29 mouse cellular contexts compared by ENCODE assay signal in the genomic region with DNA sequence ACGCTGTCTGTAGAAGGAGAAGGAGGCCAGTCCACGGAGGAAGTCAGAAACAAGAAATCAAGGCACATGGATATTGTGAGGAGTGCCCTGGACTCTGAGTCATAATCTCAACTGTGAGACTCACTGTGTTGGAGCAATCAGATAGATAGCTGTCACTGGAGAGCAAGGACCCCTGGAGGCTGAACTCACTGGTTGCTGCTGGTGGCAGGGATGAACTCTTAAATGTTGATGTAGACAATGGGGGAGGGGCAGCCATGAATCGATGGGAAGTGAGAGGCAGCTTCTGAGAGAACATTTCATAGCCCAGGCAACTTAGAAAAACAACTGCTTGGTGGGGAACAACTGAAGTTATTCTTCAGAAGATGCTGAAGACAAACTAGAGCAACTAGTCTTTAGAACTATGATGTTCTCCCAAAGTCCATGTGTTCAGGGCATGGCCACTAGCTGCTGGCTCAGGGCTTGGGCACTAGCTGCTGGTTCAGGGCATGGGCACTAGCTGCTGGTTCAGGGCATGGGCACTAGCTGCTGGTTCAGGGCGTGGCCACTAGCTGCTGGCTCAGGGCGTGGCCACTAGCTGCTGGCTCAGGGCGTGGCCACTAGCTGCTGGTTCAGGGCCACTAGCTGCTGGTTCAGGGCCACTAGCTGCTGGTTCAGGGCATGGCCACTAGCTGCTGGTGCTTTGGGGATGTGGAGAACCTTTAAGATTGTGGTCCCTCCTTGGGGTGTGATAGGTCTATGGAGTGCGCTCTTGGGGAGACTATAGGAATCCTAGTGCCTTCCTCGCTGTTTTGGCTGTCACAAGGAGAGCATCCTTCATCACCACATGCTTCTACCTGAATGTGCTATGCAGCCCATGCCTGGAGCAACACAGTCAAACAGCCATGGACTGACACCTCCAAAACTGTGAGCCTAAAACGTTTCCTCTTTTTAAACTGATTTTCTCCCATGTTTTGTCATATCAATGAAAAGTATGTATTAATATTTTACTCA.
DNase-seq lines count a peak whose midpoint lies in the region; ATAC-seq and TF ChIP-seq lines count a peak whose summit lies in the region.
"Had no signal": no experiment of that assay in that cellular context is flagged by ENCODE, and none has a peak within 500 bp of the region (broad histone marks: within the 10 kb centered on the region; RNA-seq: fewer than 3 reads in every experiment).

No protein-coding gene starts in this region.

- H3K27ac ChIP-seq in neural tube, embryonic 11.5 days (ENCODE audit: low read depth, low read length) = no peak overlapping the region
- H3K27ac ChIP-seq in neural tube, embryonic 15.5 days (replicated peaks) = no peak overlapping the region
- no peak overlapping the region for H3K27ac ChIP-seq in intestine, postnatal 0 days (ENCODE audit: low read depth, low read length)
- H3K27ac ChIP-seq: forebrain, embryonic 10.5 days; forebrain, embryonic 15.5 days; heart, embryonic 13.5 days; hindbrain, embryonic 10.5 days; layer of hippocampus, adult 2 months; lung, embryonic 15.5 days; midbrain, embryonic 15.5 days had no signal

- H3K4me1 ChIP-seq in neural tube, embryonic 11.5 days (ENCODE audit: control insufficient read depth, insufficient read depth, low read length) = peaks cover 6% of the 10 kb centered on the region
- peaks cover 8% of the 10 kb centered on the region for H3K4me1 ChIP-seq in neural tube, embryonic 15.5 days
- no peaks in the 10 kb centered on the region for H3K4me1 ChIP-seq in intestine, postnatal 0 days (replicated peaks; ENCODE audit: control insufficient read depth, insufficient read depth, low read length)
- H3K4me1 ChIP-seq: heart, embryonic 13.5 days; lung, embryonic 15.5 days; megakaryocyte, embryonic 14.5 days had no signal

- H3K9ac ChIP-seq in neural tube, embryonic 11.5 days (ENCODE audit: low read length) = no peak overlapping the region
- H3K9ac ChIP-seq in neural tube, embryonic 15.5 days (replicated peaks) = no peak overlapping the region
- H3K9ac ChIP-seq in intestine, postnatal 0 days (ENCODE audit: low read depth, low read length) = no peak overlapping the region
- H3K9ac ChIP-seq: forebrain, embryonic 15.5 days; heart, embryonic 13.5 days; lung, embryonic 15.5 days; midbrain, embryonic 15.5 days had no signal

- WGBS in neural tube, embryonic 11.5 days = 90% methylated on average over 9 of the region's 9 CpGs
- 85% methylated on average over 9 of the region's 9 CpGs for WGBS in neural tube, embryonic 15.5 days
- WGBS in intestine, postnatal 0 days = 79% methylated on average over 9 of the region's 9 CpGs

- TF ChIP-seq CTCF in intestine, postnatal 0 days (IDR thresholded peaks at IDR 0.05; ENCODE audit: low read depth) = no peak

- H3K9me3 ChIP-seq in neural tube, embryonic 11.5 days (ENCODE audit: control insufficient read depth, low read length) = no peaks in the 10 kb centered on the region
- no peaks in the 10 kb centered on the region for H3K9me3 ChIP-seq in neural tube, embryonic 15.5 days (replicated peaks)
- no peaks in the 10 kb centered on the region for H3K9me3 ChIP-seq in intestine, postnatal 0 days (ENCODE audit: control insufficient read depth)
- H3K9me3 ChIP-seq: forebrain, embryonic 15.5 days; heart, embryonic 13.5 days; lung, embryonic 15.5 days; midbrain, embryonic 15.5 days had no signal

- ATAC-seq in neural tube, embryonic 11.5 days (ENCODE audit: insufficient read depth, low FRiP score, low TSS enrichment) = no peak
- ATAC-seq in neural tube, embryonic 15.5 days (ENCODE audit: low FRiP score) = no peak
- ATAC-seq in common myeloid progenitor, adult 5-6 weeks (replicated peaks; ENCODE audit: low read depth, poor library complexity, severe bottlenecking) = peak; percentile 18; the same call in 1 of the 2 replicates
- peak; percentile 61 for ATAC-seq in erythroid progenitor cell, adult 5-6 weeks (replicated peaks; ENCODE audit: low FRiP score, poor library complexity, severe bottlenecking)
- no peak for ATAC-seq in intestine, postnatal 0 days
- ATAC-seq: activated CD4-positive, CD25-positive, alpha-beta regulatory T cell, adult 4 months; forebrain, embryonic 15.5 days; hindbrain, embryonic 16.5 days; midbrain, embryonic 15.5 days had no signal

- no peaks in the 10 kb centered on the region for H3K27me3 ChIP-seq in neural tube, embryonic 11.5 days (ENCODE audit: control insufficient read depth, insufficient read depth, low read length)
- no peaks in the 10 kb centered on the region for H3K27me3 ChIP-seq in neural tube, embryonic 15.5 days (replicated peaks)
- H3K27me3 ChIP-seq in intestine, postnatal 0 days (replicated peaks; ENCODE audit: control insufficient read depth, insufficient read depth, low read length) = no peaks in the 10 kb centered on the region
- H3K27me3 ChIP-seq: CH12.LX; forebrain, embryonic 15.5 days; heart, embryonic 13.5 days; lung, embryonic 15.5 days; midbrain, embryonic 15.5 days had no signal

- no peak overlapping the region for H3K4me3 ChIP-seq in neural tube, embryonic 11.5 days (ENCODE audit: low read depth, low read length)
- no peak overlapping the region for H3K4me3 ChIP-seq in neural tube, embryonic 15.5 days (replicated peaks)
- no peak overlapping the region for H3K4me3 ChIP-seq in intestine, postnatal 0 days (ENCODE audit: low read depth, low read length)
- H3K4me3 ChIP-seq: forebrain, embryonic 10.5 days; forebrain, embryonic 15.5 days; heart, embryonic 13.5 days; hindbrain, embryonic 10.5 days; layer of hippocampus, adult 2 months; lung, embryonic 15.5 days; megakaryocyte, embryonic 14.5 days; midbrain, embryonic 15.5 days had no signal

- peak; percentile 7 for DNase-seq in neural tube, embryonic 11.5 days (ENCODE audit: low spot score)
- peak; percentile 35 for DNase-seq in testis, postnatal 10 days (ENCODE audit: low spot score)
- DNase-seq: adrenal gland, adult 2 months; adrenal gland, postnatal 36 days; cerebellum, adult 2 months; cerebellum, postnatal 25 days; gastrocnemius, postnatal 25 days; heart, adult 18-20 months; heart, postnatal 10 days; kidney, adult 2 months; kidney, postnatal 36 days; right cerebral cortex, postnatal 4 days; thymus, adult 18-20 months; thymus, postnatal 36 days had no signal

- no peak overlapping the region for H3K4me2 ChIP-seq in neural tube, embryonic 11.5 days (ENCODE audit: low read depth)
- no peak overlapping the region for H3K4me2 ChIP-seq in neural tube, embryonic 15.5 days
- H3K4me2 ChIP-seq in intestine, postnatal 0 days (replicated peaks; ENCODE audit: low read depth) = no peak overlapping the region
- H3K4me2 ChIP-seq: forebrain, embryonic 15.5 days; heart, embryonic 13.5 days; lung, embryonic 15.5 days; midbrain, embryonic 15.5 days had no signal

- no peaks in the 10 kb centered on the region for H3K36me3 ChIP-seq in neural tube, embryonic 11.5 days (ENCODE audit: control insufficient read depth, insufficient read depth, low read length)
- no peaks in the 10 kb centered on the region for H3K36me3 ChIP-seq in neural tube, embryonic 15.5 days
- H3K36me3 ChIP-seq in intestine, postnatal 0 days (ENCODE audit: control insufficient read depth, insufficient read depth) = no peaks in the 10 kb centered on the region
- H3K36me3 ChIP-seq: forebrain, embryonic 10.5 days; forebrain, embryonic 15.5 days; heart, embryonic 13.5 days; hindbrain, embryonic 10.5 days; lung, embryonic 15.5 days; midbrain, embryonic 15.5 days had no signal

Comparison
In these comparisons a context has a peak if more than half of its experiments do, and no peak if none do; other contexts are left out.
1. ATAC-seq: peak in common myeloid progenitor, adult 5-6 weeks (single experiment) and erythroid progenitor cell, adult 5-6 weeks (single experiment); none in neural tube, embryonic 11.5 days (single experiment), neural tube, embryonic 15.5 days (single experiment) and intestine, postnatal 0 days (single experiment).